Mouse (Mus musculus) gastrocnemius, postnatal 25 days (tissue): ENCODE results near the gene Slc13a2. TPM values are rescaled to one million over a fixed set of nuclear protein-coding genes. Genes with fewer than 3 reads are reported as not detected.

Experiments
- DNase-seq: peaks from one replicate; pipeline ENCODE4 v3.0.0; 2022
- total RNA-seq, 2 experiments: library from RNA; stranded (reverse); gene quantifications; 1 replicate in 1 of 2; 2 replicates in 1 of 2; pipeline ENCODE4 v1.2.3; 2021

The Slc13a2 gene
- total RNA-seq, 2 experiments from 2014 or later, result not detected

GRCm38 (mm10) chr11:78353081-78353480 is 68.9 kb downstream of the Slc13a2 start:
- no peak for DNase-seq

GRCm38 (mm10) chr11:78349441-78350358 is 72.3 kb downstream of the Slc13a2 start:
- no peak for DNase-seq

DNA sequence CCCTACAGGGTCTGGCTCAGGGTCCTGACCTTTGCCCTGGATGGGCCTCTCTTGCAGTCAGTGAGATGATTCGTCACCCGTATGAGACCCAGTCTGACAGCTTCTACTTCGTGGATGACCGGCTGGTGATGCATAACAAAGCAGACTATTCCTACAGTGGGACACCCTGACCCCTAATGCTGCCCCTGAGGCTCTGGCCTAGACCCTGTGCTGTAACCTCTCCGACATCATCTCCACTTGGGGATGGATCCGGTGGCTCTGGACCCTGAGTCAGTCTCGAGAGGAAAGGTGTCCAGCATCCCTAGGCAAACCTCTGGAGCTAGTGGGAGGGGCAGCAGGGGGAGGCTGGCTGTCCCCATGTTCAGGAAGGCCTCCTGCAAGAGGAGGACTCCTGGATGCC is 73.5 kb downstream of the Slc13a2 start:
- no peak for DNase-seq

GRCm38 (mm10) chr11:78347908-78348307 is 74.1 kb downstream of the Slc13a2 start:
- DNase-seq, result no peak

Other genes with a start within 250 kb of the Slc13a2 start
- 1 to 10 TPM in 1 of 2 experiments, under 1 TPM in 1; 0.99 to 1.2 TPM for gene Nek8, start 245.5 kb downstream of the Slc13a2 start, total RNA-seq
- 1 to 10 TPM; 1.9 to 2.4 TPM for gene Tlcd1, start 245.5 kb downstream of the Slc13a2 start, total RNA-seq
- gene Rpl23a, start 238.6 kb downstream of the Slc13a2 start, total RNA-seq, result 100 to 1,000 TPM; 715 to 745 TPM
- 1 to 10 TPM; 5.0 to 7.3 TPM for gene Rab34, start 233.8 kb downstream of the Slc13a2 start, total RNA-seq
- 1 to 10 TPM in 1 of 2 experiments, under 1 TPM in 1; 0.28 to 1.3 TPM for gene Proca1, start 228.8 kb downstream of the Slc13a2 start, total RNA-seq
- gene Sdf2, start 176.5 kb downstream of the Slc13a2 start, total RNA-seq, result 10 to 100 TPM; 37.4 to 47.4 TPM
- 10 to 100 TPM; 22.2 to 22.6 TPM for gene Supt6, start 176.2 kb downstream of the Slc13a2 start, total RNA-seq
- 100 to 1,000 TPM; 206 to 226 TPM for gene 2610507B11Rik, start 160.5 kb downstream of the Slc13a2 start, total RNA-seq
- 1 to 10 TPM in 1 of 2 experiments, under 1 TPM in 1; 0.82 to 1.4 TPM for gene BC030499, start 131.4 kb downstream of the Slc13a2 start, total RNA-seq
- 1 to 10 TPM; 3.1 to 4.2 TPM for gene Spag5, start 120.7 kb downstream of the Slc13a2 start, total RNA-seq
- gene Aldoc, start 99.2 kb downstream of the Slc13a2 start, total RNA-seq, result 1 to 10 TPM; 2.5 to 2.6 TPM
- gene Pigs, start 93.8 kb downstream of the Slc13a2 start, total RNA-seq, result 10 to 100 TPM; 18.3 to 20.4 TPM
- gene Unc119, start 78.7 kb downstream of the Slc13a2 start, total RNA-seq, result 10 to 100 TPM in 1 of 2 experiments, 1 to 10 TPM in 1; 8.4 to 10.5 TPM
- not detected for gene Foxn1, start 35.7 kb downstream of the Slc13a2 start, total RNA-seq
- gene Slc46a1, start 43.5 kb upstream of the Slc13a2 start, total RNA-seq, result 1 to 10 TPM; 1.4 to 1.5 TPM
- under 1 TPM; 0.67 to 1.00 TPM for gene Sarm1, start 75.5 kb upstream of the Slc13a2 start, total RNA-seq
- 10 to 100 TPM; 11.0 to 12.5 TPM for gene Vtn, start 76.9 kb upstream of the Slc13a2 start, total RNA-seq
- not detected for gene Sebox, start 81.2 kb upstream of the Slc13a2 start, total RNA-seq
- 10 to 100 TPM; 12.3 to 13.6 TPM for gene Tmem199, start 90.0 kb upstream of the Slc13a2 start, total RNA-seq
- gene Poldip2, start 90.0 kb upstream of the Slc13a2 start, total RNA-seq, result 100 to 1,000 TPM in 1 of 2 experiments, 10 to 100 TPM in 1; 97.5 to 106 TPM
- 10 to 100 TPM; 35.9 to 38.0 TPM for gene Tnfaip1, start 114.1 kb upstream of the Slc13a2 start, total RNA-seq
- 10 to 100 TPM; 21.4 to 21.7 TPM for gene Ift20, start 114.1 kb upstream of the Slc13a2 start, total RNA-seq
- gene Tmem97, start 128.6 kb upstream of the Slc13a2 start, total RNA-seq, result 1 to 10 TPM; 3.2 to 3.7 TPM